Mouse (Mus musculus) heart, adult 10 weeks (tissue): ENCODE measurements around the gene Pafah1b1. TPM values are rescaled to one million over a fixed set of nuclear protein-coding genes. Genes with fewer than 3 reads are reported as not detected.

Experiments
- polyA plus RNA-seq: library from polyadenylated mRNA; stranded (reverse); fragments of 350-450 nt; fragmentation: Illumina TruSeq; extraction: RNeasy Lipid Tissue Mini Kit (QIAGEN cat#74804); gene quantifications from one replicate; pipeline ENCODE4 v1.2.3, GENCODE M21; 2014; ENCODE audit warnings: low read depth, low replicate concordance

The Pafah1b1 gene
- 122 TPM for polyA plus RNA-seq

GRCm38 (mm10) chr11:74724235-74724791 is at the start of gene Pafah1b1:
TSS of gene Pafah1b1 (minus strand) at chr11:74724670.

GRCm38 (mm10) chr11:74770595-74771207 is 46.2 kb upstream of the Pafah1b1 start, which contains the start of gene Mettl16:
TSS of gene Mettl16 (plus strand) at chr11:74770830.

GRCm38 (mm10) chr11:74649095-74649646 is 75.3 kb downstream of the Pafah1b1 start, which contains the start of gene Cluh:
TSS of gene Cluh (plus strand) at chr11:74649495.

Other genes with a start within 250 kb of the Pafah1b1 start
- 52.3 TPM for gene Rap1gap2, start 113.8 kb downstream of the Pafah1b1 start, polyA plus RNA-seq
- not detected for gene Ccdc92b, start 105.1 kb downstream of the Pafah1b1 start, polyA plus RNA-seq
- 145 TPM for gene Cluh, start 75.2 kb downstream of the Pafah1b1 start, polyA plus RNA-seq
- gene Mettl16, start 46.2 kb upstream of the Pafah1b1 start, polyA plus RNA-seq, result 13.6 TPM
- gene Mnt, start 106.2 kb upstream of the Pafah1b1 start, polyA plus RNA-seq, result 7.2 TPM
- 6.0 TPM for gene Sgsm2, start 172.4 kb upstream of the Pafah1b1 start, polyA plus RNA-seq
- gene Tsr1, start 173.4 kb upstream of the Pafah1b1 start, polyA plus RNA-seq, result 17.0 TPM
- gene Smg6, start 201.2 kb upstream of the Pafah1b1 start, polyA plus RNA-seq, result 15.2 TPM
- gene Srr, start 201.3 kb upstream of the Pafah1b1 start, polyA plus RNA-seq, result 23.9 TPM